9 mouse cellular contexts compared by ENCODE assay signal in the genomic region with DNA sequence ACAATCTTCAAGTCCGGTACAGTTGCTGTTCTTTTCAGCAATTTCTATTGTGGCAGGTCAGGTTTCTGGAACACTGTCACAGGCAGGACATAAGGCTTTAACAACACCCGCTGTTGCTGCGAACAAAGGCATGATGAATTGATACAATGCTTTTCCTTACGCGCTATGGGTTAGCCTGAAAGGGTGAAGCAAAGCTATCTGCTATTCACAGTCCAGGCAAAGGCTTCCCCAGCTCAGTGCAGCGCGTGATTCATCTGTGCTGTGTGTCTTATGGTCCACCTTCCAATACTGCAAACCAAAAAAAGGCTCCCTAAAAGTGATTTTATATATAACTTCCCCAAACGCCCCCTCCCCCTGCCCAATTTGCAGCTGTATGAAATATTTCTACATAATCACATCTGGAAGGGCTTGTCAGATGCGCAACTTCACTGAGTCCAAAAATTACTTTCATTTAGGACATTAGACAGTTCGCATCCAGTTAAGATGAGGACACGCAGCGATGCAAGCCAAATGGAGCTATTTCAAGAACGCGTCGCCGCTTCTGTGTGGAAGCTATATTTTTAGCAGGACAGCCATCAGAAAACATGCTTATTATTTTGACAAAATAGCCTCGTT.
DNase-seq lines count a peak whose midpoint lies in the region; ATAC-seq and TF ChIP-seq lines count a peak whose summit lies in the region.
"Had no signal": no experiment of that assay in that cellular context is flagged by ENCODE, and none has a peak within 500 bp of the region (broad histone marks: within the 10 kb centered on the region; RNA-seq: fewer than 3 reads in every experiment).

No protein-coding gene starts in this region.

- H3K36me3 ChIP-seq in lung, embryonic 15.5 days, result no peaks in the 10 kb centered on the region
- no peaks in the 10 kb centered on the region for H3K36me3 ChIP-seq in stomach, postnatal 0 days (ENCODE audit: control insufficient read depth, insufficient read depth, low read length)

- 44% methylated on average over 17 of the region's 17 CpGs for WGBS in lung, embryonic 15.5 days
- 48% methylated on average over 17 of the region's 17 CpGs for WGBS in stomach, postnatal 0 days
- WGBS in cerebellum, adult 2 months, result 67% methylated on average over 17 of the region's 17 CpGs

- H3K4me2 ChIP-seq in lung, embryonic 15.5 days, result peak overlapping the region; percentile 35
- peak overlapping the region; percentile 44 for H3K4me2 ChIP-seq in stomach, postnatal 0 days (replicated peaks; ENCODE audit: low read depth)

- intact Hi-C loops in gastrocnemius, postnatal 14 days (cut with DNase I; ENCODE audit: low total_unique reads), result no loop called here

- no peaks in the 10 kb centered on the region for H3K9me3 ChIP-seq in lung, embryonic 15.5 days
- no peaks in the 10 kb centered on the region for H3K9me3 ChIP-seq in stomach, postnatal 0 days (ENCODE audit: control insufficient read depth, low read length)

- no peak overlapping the region for H3K9ac ChIP-seq in lung, embryonic 15.5 days
- H3K9ac ChIP-seq in stomach, postnatal 0 days (ENCODE audit: low read length), result no peak overlapping the region

- TF ChIP-seq EP300 in stomach, postnatal 0 days (optimal IDR thresholded peaks at IDR 0.05), result no peak

- DNase-seq in gastrocnemius, postnatal 14 days, result peak; percentile 11
- no peak for DNase-seq in gastrocnemius, adult 8-10 months (ENCODE audit: low spot score in 2 of 2)
- no peak for DNase-seq in lung, postnatal 25 days (ENCODE audit: low spot score)
- DNase-seq in lung, postnatal 10 days, result peak; percentile 6
- DNase-seq in stomach, postnatal 0 days (ENCODE audit: low spot score), result no peak
- no peak for DNase-seq in cerebellum, adult 18-20 months
- no peak for DNase-seq in cerebellum, adult 2 months
- DNase-seq: adrenal gland, postnatal 14 days had no signal

- peaks cover 6% of the 10 kb centered on the region; the same call in 1 of the 2 replicates for H3K4me1 ChIP-seq in lung, embryonic 15.5 days
- no peaks in the 10 kb centered on the region for H3K4me1 ChIP-seq in stomach, postnatal 0 days (replicated peaks; ENCODE audit: control insufficient read depth, insufficient read depth)
- H3K4me1 ChIP-seq in cerebellum, adult 2 months (ENCODE audit: control insufficient read depth, insufficient read depth, low read length), result no peaks in the 10 kb centered on the region

- no peak overlapping the region for H3K4me3 ChIP-seq in lung, embryonic 15.5 days
- peak overlapping the region; percentile 22; the same call in 1 of the 2 replicates for H3K4me3 ChIP-seq in stomach, postnatal 0 days (ENCODE audit: low read depth, low read length)
- no peak overlapping the region for H3K4me3 ChIP-seq in cerebellum, adult 2 months (replicated peaks; ENCODE audit: insufficient read depth, low read depth, low read length)

- no peak; the same call in 1 of the 2 replicates for ATAC-seq in lung, embryonic 15.5 days (ENCODE audit: borderline replicate concordance, extremely low read depth, low FRiP score, low TSS enrichment)
- no peak for ATAC-seq in stomach, postnatal 0 days (ENCODE audit: low FRiP score, low TSS enrichment)

- no peaks in the 10 kb centered on the region for H3K27me3 ChIP-seq in lung, embryonic 15.5 days
- no peaks in the 10 kb centered on the region for H3K27me3 ChIP-seq in stomach, postnatal 0 days (ENCODE audit: control insufficient read depth, insufficient read depth, low read length)
- H3K27me3 ChIP-seq in cerebellum, adult 2 months (ENCODE audit: control insufficient read depth, insufficient read depth, low read length), result no peaks in the 10 kb centered on the region

- H3K27ac ChIP-seq in lung, embryonic 15.5 days, result no peak overlapping the region
- no peak overlapping the region for H3K27ac ChIP-seq in stomach, postnatal 0 days (replicated peaks)
- no peak overlapping the region for H3K27ac ChIP-seq in cerebellum, adult 2 months (ENCODE audit: insufficient read depth, low read length)

- no peak for TF ChIP-seq POLR2A in cerebellum, adult 2 months (IDR thresholded peaks at IDR 0.05; ENCODE audit: borderline replicate concordance, insufficient read depth, low read length)

- TF ChIP-seq CTCF in stomach, postnatal 0 days (IDR thresholded peaks at IDR 0.05; ENCODE audit: low read depth), result no peak
- no peak for TF ChIP-seq CTCF in cerebellum, adult 2 months (IDR thresholded peaks at IDR 0.05; ENCODE audit: borderline replicate concordance, insufficient read depth, low read depth, low read length)

Comparison
In these comparisons a context has a peak if more than half of its experiments do, and no peak if none do; other contexts are left out.
1. DNase-seq: peak in gastrocnemius, postnatal 14 days (single experiment) and lung, postnatal 10 days (single experiment); none in gastrocnemius, adult 8-10 months (0 of 2), lung, postnatal 25 days (single experiment), stomach, postnatal 0 days (single experiment), cerebellum, adult 18-20 months (0 of 2) and cerebellum, adult 2 months (0 of 2).